Mouse (Mus musculus) cerebellum, adult 2 months (tissue): ENCODE results near the gene Mapk3. TPM values are rescaled to one million over a fixed set of nuclear protein-coding genes. Genes with fewer than 3 reads are reported as not detected.

ENCODE experiments used
- DNase-seq, 2 experiments: peaks; one replicate each; pipeline ENCODE4 v3.0.0; 2021
- H3K27ac ChIP-seq: fragments of 200-500 bp; 2 replicates; pipeline ENCODE4 v1.5.1; 2012; ENCODE audit warnings: low read length, control low read depth, inconsistent platforms; ENCODE audit not compliant: insufficient read depth
- H3K27me3 ChIP-seq: fragments of 200-500 bp; 2 replicates; pipeline ENCODE4 v1.6.1; 2012; ENCODE audit warnings: inconsistent platforms, mild to moderate bottlenecking, low read length, moderate library complexity; ENCODE audit not compliant: control insufficient read depth, insufficient read depth
- H3K4me1 ChIP-seq: fragments of 200-500 bp; 2 replicates; pipeline ENCODE4 v1.6.1; 2011; ENCODE audit warnings: low read length; ENCODE audit not compliant: control insufficient read depth, insufficient read depth
- H3K4me3 ChIP-seq: fragments of 200-500 bp; replicated peaks from 2 replicates; pipeline ENCODE3; 2011; ENCODE audit warnings: mild to moderate bottlenecking, low read depth, low read length, control low read depth; ENCODE audit not compliant: insufficient read depth
- CTCF ChIP-seq: fragments of 200-500 bp; IDR thresholded peaks from 2 replicates; pipeline ENCODE4 v1.5.1; 2011; ENCODE audit warnings: low read depth, mild to moderate bottlenecking, control low read depth, low read length, moderate library complexity, borderline replicate concordance; ENCODE audit not compliant: insufficient read depth
- POLR2A ChIP-seq: fragments of 200-500 bp; IDR thresholded peaks from 2 replicates; pipeline ENCODE4 v1.6.1; 2011; ENCODE audit warnings: low read length, control low read depth, borderline replicate concordance; ENCODE audit not compliant: insufficient read depth
- WGBS: fragments of 180-500 bp; shearing (Covaris S2); methylation state at CpG from one replicate; pipeline ENCODE4 v1.1.7; 2018; 5-methylcytosine and 5-hydroxymethylcytosine counted together
- polyA plus RNA-seq: library from polyadenylated mRNA; depleted of rRNA; stranded (reverse); fragments of >200 nt; gene quantifications from 2 replicates; pipeline ENCODE4 v1.2.3, GENCODE M21; 2012

Gene Mapk3
- polyA plus RNA-seq, 1 experiment, result 229 TPM

- no peak overlapping the region for H3K27ac ChIP-seq
- no peak for DNase-seq
- TF ChIP-seq CTCF, result no peak
- TF ChIP-seq POLR2A, result no peak
- no peak overlapping the region for H3K4me3 ChIP-seq
- no peaks in the 10 kb centered on the region for H3K27me3 ChIP-seq
- WGBS, result 73% methylated on average over 4 of the region's 4 CpGs
- H3K4me1 ChIP-seq, result no peaks in the 10 kb centered on the region
Observed at GRCm38 (mm10) chr7:126789141-126789540, 29.7 kb downstream of the Mapk3 start.

GRCm38 (mm10) chr7:126791851-126792720, 32.7 kb downstream of the Mapk3 start, which contains the start of gene Ppp4c:
Gene Ppp4c, minus strand, starts transcription at chr7:126792496.
- DNase-seq, result peak; percentile 95 to 97
- under 1% methylated on average over 73 of the region's 83 CpGs for WGBS
- H3K4me1 ChIP-seq, result peaks cover 12% of the 10 kb centered on the region

GRCm38 (mm10) chr7:126792721-126793443, 33.5 kb downstream of the Mapk3 start:
- TF ChIP-seq CTCF (no peak), POLR2A (no peak)
- H3K27me3 ChIP-seq, result no peaks in the 10 kb centered on the region
- peak overlapping the region; percentile 68 for H3K4me3 ChIP-seq
- 25% methylated on average over 11 of the region's 11 CpGs for WGBS
- DNase-seq, result no peak
- H3K27ac ChIP-seq, result no peak overlapping the region; the same call in 1 of the 2 replicates
- peaks cover 12% of the 10 kb centered on the region for H3K4me1 ChIP-seq

More at GRCm38 (mm10) chr7:126791851-126792720, 32.7 kb downstream of the Mapk3 start, which contains the start of gene Ppp4c:
- Histone ChIP-seq H3K27ac (no peak within 1 kb of the TSS; the same call in 1 of the 2 replicates), H3K4me3 (peak within 1 kb of the TSS; percentile 68), H3K27me3 (no peaks in the 10 kb centered on the region)
- TF ChIP-seq POLR2A (peak; percentile 66; the same call in 1 of the 2 replicates), CTCF (no peak)

GRCm38 (mm10) chr7:126793456-126794270, 34.3 kb downstream of the Mapk3 start:
- TF ChIP-seq CTCF (no peak), POLR2A (peak; percentile 10; the same call in 1 of the 2 replicates)
- Histone ChIP-seq H3K4me1 (peaks cover 12% of the 10 kb centered on the region), H3K27me3 (no peaks in the 10 kb centered on the region), H3K27ac (no peak overlapping the region), H3K4me3 (no peak overlapping the region)
- WGBS, result 70% methylated on average over 4 of the region's 4 CpGs
- no peak for DNase-seq

DNA sequence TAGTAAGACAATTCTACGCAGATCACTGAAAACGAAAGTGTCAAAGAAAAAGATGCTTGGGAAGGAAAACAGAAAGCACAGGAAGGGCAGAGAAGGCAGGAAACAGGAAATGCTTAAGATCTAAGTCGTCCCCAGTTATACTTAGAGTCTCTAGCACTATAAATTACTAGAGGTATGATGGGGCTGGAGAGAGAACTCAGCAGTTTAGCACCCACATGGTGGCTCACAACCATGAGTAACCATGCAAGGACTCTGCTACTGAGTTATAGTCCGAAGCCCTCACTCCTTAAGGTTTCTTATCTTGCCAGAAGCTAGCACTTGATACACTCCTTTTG, 34.8 kb downstream of the Mapk3 start:
- Histone ChIP-seq H3K27me3 (no peaks in the 10 kb centered on the region), H3K4me1 (peaks cover 12% of the 10 kb centered on the region), H3K27ac (no peak overlapping the region), H3K4me3 (no peak overlapping the region)
- no peak for DNase-seq
- no peak for TF ChIP-seq CTCF
- TF ChIP-seq POLR2A, result no peak
- 78% methylated on average over 4 of the region's 4 CpGs for WGBS

- H3K4me1 ChIP-seq, result peaks cover 16% of the 10 kb centered on the region
- H3K27me3 ChIP-seq, result no peaks in the 10 kb centered on the region
- DNase-seq, result peak in 1 of 2 experiments; percentile 29
- 48% methylated on average over 16 of the region's 16 CpGs for WGBS
- H3K4me3 ChIP-seq, result no peak overlapping the region
- no peak overlapping the region for H3K27ac ChIP-seq
- no peak for TF ChIP-seq POLR2A
- no peak for TF ChIP-seq CTCF
Observed at GRCm38 (mm10) chr7:126795387-126796317, 36.3 kb downstream of the Mapk3 start.
